In the genomic region with DNA sequence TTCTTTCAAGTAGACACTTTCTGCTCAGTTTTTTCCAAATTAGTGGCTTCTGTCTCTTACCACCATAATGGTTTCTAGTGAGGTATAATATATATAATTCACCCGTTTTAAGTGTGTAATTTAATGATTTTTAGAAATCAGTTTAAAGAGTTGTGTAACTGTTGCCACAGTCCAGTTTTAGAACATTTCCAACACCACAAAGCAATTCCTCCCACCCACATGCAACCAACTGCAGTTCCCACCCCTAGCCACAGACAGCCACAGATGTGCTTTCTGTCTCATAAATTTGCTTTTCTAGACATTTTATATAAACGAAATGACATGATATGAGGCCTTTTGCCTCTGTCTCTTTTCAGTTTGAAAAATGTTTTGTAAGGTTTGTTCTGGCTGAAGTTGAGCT, we compare ENCODE assay signal across 21 mouse cellular contexts.
"Had no signal": no experiment of that assay in that cellular context is flagged by ENCODE, and none has a peak within 500 bp of the region (broad histone marks: within the 10 kb centered on the region; RNA-seq: fewer than 3 reads in every experiment).

No protein-coding gene starts in this region.

- H3K27me3 ChIP-seq: lung, embryonic 15.5 days; stomach, embryonic 15.5 days had no signal

- ATAC-seq: liver, postnatal 0 days; lung, postnatal 0 days; midbrain, embryonic 16.5 days had no signal

- H3K36me3 ChIP-seq: liver, embryonic 15.5 days; lung, embryonic 15.5 days; midbrain, embryonic 10.5 days; midbrain, embryonic 12.5 days; neural tube, embryonic 12.5 days; stomach, embryonic 15.5 days had no signal

- DNase-seq: liver, postnatal 0 days; lung, adult 2 months; lung, postnatal 14 days; lung, postnatal 36 days; midbrain, embryonic 14.5 days; right cerebral cortex, postnatal 14 days; right cerebral cortex, postnatal 4 days; spleen, adult 18-20 months; thymus, adult 2 months; thymus, postnatal 25 days; thymus, postnatal 4 days had no signal

- H3K27ac ChIP-seq: liver, embryonic 15.5 days; lung, embryonic 15.5 days; macrophage; midbrain, embryonic 10.5 days; midbrain, embryonic 12.5 days; neural tube, embryonic 12.5 days; stomach, embryonic 15.5 days; stomach, postnatal 0 days had no signal

- H3K4me3 ChIP-seq: liver, embryonic 15.5 days; lung, embryonic 15.5 days; midbrain, embryonic 10.5 days; midbrain, embryonic 12.5 days; neural tube, embryonic 12.5 days; stomach, embryonic 15.5 days had no signal

- H3K4me2 ChIP-seq: liver, embryonic 15.5 days; lung, embryonic 15.5 days; midbrain, embryonic 12.5 days; neural tube, embryonic 12.5 days; stomach, embryonic 15.5 days had no signal
